Mouse (Mus musculus) skeletal muscle tissue, adult 2 months (tissue): ENCODE data around the gene Pbx4.
A peak's percentile ranks its signal among the peaks of the same experiment; 100 is the strongest.

ENCODE experiments used
- DNase-seq: peaks from one replicate; pipeline ENCODE4 v3.0.0-alpha.2; 2012; ENCODE audit warnings: low read depth, low spot score

The Pbx4 gene

DNA sequence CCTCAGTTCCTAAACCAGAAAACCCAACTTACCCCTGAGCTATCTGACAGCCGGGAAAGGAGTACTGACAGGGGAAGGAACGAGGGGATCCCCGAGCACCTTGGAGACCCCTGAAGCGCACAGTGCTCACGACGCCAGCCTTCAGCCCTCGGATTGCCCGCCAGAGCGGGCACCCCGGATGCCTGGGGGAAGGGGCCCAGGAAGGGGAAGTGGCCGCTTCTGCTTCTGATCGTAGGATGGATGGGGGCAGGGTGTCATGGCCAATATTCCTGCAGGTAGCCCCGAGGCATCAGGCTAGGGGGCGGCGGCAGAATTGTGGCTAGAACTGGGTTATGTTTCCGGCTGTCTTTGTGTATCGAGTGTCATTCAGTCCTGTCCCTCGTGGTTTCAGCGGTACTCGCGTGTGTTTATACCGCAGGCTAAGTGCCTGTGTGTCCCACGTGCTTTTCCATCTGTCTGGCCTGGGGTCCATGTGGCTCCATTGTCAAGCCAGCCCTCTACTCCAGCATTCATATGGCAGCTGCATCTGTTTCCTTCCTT, 23.4 kb upstream of the Pbx4 start:
- DNase-seq: no peak

DNA sequence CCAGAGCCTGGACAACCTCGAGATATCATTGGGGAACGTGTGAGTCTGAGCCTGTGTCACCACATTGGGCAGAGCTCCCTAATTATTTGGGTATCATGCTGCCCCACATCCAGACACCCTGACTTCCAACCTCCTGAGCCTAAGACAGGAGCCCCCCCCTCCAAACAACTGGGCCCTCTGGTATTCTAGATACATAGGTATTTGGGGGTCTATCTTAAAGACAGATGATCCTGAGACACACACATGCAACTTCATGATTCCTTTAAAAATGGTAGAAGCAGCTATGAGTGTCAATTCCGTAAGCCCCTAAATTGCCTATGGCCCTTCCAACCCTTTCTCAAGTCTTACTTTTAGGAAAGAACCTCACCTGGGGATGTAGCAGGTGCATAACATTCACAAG, 22.5 kb upstream of the Pbx4 start:
- no peak for DNase-seq

DNA sequence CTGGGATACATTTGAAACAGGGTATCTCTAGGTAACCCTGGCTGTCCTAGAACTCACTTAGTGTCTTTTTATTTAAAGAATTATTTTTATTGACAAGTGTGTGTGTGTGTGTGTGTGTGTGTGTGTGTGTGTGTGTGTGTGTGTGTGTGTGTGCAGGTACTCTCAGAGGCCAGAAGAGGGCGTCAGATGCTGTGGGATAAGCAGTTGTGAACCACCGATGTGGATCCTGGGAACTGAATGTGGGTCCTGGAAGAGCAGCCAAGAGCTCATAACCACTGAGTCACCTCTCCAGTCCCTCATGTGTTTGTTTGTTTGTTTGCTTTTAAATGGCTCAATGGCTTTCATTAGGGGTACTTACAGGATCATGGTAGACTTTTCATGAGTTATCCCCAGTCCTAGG, 17.4 kb upstream of the Pbx4 start:
- no peak for DNase-seq

DNA sequence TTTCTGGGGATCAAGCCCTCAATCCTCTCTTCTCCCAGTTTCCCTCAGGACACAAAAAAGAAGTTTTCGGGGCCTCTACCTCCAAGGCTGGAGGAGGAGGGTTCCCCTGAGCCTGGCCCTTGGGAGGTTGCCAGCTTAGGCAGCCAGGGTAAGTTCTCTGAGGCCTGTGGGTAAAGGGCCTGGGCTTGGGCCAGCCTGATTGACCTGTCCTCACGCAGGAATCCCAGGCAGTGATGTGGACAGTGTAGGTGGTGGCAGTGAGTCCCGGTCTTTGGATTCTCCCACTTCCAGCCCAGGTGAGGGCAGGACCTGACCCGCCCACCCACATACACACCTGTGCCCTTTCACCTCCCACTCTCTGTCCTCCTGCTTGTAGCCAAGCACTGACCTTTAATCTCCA, 16.9 kb upstream of the Pbx4 start:
- DNase-seq: no peak

DNA sequence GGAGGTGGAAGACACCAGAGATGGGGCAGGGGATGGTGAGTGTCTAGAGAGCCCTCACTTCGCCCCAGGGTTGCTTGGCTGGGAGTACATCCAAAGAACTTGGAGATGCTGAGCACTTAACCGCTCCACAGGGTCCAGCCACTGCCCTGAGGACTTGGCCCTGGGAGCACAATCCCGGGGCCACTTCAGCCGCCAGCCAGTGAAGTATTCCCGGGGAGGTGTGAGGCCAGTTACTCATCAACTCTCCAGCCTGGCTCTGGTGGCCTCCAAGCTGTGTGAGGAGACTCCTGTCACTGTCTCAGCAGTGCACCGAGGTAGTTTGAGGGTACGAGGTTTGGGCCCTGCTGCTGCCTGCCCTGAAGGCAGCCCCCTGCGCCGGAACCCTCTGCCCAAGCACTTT, 11.8 kb upstream of the Pbx4 start:
- DNase-seq: no peak

DNA sequence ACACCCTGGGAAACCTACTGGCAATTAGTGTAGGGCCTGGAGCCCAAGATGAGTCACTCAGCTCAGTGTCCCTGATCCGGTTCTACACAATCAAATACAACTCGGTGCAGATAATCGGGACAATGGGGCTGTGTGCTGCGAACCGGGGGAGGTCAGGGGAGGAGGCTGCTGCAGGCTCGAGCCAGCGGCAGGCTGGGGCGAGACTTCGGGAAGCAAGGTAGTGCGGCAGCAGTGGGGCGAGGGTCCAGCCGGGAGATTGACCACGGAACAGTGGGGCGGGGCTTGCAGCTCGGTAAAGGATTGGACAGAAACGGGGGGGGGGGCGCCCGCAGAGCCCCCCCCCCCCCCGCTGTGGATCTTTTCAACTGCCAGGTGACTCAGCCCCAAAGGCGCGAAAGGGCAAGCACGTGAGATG, 10.3 kb upstream of the Pbx4 start:
- no peak for DNase-seq

DNA sequence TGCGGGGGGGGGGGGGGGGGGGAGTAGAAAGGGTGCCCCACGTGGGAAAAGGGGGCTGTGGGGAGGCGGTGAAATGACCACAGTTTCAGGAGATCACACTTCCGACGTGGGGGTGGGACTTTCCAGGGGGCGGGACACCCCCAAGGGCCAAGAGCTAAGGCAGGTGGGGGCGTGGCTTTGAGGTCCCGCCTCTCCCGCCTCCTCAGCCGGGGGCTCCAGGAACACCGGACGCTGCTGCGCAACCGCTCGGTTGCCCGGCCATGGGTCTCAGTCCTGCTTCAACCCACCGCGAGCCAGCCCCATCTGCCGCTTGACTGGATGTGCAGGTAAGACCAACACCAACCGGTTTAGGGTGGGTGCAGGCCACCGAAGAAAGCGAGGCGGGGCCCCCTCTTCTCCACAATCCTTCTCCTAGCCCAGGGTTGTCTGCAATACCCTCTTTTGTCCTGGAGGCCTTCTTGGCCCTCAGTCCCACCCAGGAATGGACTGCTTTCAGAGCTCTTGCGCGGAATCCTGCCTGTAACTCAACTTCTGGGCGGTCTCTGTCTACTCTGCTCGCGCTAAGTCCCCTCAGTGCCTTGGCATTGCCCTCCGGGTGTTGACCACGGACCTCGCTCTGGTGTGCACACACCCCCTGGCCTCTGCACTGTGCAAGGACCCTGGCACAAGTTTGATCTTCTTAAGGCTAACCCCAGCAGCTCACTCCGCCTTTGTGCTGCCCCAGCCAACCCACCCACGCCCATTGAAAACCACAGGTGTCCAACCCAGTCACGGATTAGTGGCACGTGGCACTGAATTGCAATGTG, 9.7 kb upstream of the Pbx4 start, which contains the start of gene Lpar2:
Gene Lpar2 (plus strand): TSS at position 44 of the 806 bp plus-strand sequence.
- no peak for DNase-seq

DNA sequence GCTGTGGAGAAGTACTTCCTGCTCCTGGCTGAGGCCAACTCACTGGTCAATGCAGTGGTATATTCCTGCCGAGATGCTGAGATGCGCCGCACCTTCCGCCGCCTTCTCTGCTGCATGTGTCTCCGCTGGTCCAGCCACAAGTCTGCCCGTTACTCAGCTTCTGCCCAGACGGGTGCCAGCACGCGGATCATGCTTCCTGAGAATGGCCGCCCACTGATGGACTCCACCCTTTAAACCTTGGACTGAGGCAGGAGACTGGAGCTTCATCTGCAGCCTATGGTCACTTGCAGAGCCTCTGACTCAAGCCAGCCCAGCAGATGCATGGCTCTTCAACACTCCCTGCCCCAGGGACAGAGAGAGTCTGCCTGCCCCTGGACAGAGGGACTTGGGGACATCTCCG, 5.9 kb upstream of the Pbx4 start:
- no peak for DNase-seq

DNA sequence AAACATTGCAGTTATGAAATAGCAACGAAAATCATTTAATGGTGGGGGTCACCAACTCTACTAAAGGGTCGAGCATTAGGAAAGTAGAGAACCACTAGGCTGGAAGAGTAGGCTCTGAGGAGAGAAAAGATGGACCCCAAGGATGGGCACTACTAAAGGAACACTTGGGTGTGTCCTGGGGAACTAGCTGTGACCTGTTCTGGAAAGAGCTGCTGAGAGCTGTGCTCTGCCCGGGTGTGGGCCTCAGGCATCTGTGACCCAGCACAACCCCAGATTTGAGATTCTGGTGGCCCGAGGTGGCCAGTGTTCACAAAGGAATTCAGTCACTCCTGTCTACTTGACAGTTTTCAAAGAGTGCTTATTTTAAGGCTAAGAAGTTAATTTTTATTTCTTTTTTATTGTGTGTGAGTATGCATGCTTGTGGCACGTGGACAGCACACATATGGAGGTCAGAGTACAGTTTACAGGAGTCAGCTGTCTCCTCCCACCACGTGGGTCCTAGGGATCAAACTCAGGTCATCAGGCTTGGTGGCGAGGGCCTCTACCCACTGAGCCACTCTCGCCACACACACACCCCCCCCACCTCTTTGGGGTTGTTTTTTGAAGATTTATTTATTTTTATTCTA, 4.9 kb downstream of the Pbx4 start:
- DNase-seq: no peak

GRCm38 (mm10) chr8:69847167-69848065, 15.1 kb downstream of the Pbx4 start:
- DNase-seq: no peak

- DNase-seq: no peak
Observed at GRCm38 (mm10) chr8:69848951-69849350, 16.7 kb downstream of the Pbx4 start.

GRCm38 (mm10) chr8:69849899-69850298, 17.6 kb downstream of the Pbx4 start:
- no peak for DNase-seq

- DNase-seq: no peak
Observed at GRCm38 (mm10) chr8:69850926-69851506, 18.7 kb downstream of the Pbx4 start.

DNA sequence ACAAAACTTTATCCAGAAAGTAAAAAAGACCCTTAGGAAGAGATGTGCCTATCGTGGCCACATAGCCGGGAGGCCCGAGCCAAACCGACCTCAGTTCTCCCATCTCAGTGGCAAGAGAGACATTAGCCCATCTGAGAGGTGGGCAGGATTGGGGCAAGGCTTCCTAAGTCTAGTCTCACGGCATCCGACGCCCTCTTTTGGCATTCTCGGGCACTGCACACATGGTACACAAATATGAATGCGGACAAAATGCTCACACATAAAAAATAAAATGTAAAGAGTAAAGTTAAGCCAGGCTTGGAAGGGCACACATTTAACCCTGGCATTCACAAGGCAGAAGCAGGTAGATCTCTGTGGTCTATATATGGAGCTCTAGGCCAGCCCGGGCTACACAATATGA, 21.6 kb downstream of the Pbx4 start:
- no peak for DNase-seq

GRCm38 (mm10) chr8:69860807-69861206, 28.5 kb downstream of the Pbx4 start:
- DNase-seq: no peak

GRCm38 (mm10) chr8:69861251-69861650, 29.0 kb downstream of the Pbx4 start:
- no peak for DNase-seq

DNA sequence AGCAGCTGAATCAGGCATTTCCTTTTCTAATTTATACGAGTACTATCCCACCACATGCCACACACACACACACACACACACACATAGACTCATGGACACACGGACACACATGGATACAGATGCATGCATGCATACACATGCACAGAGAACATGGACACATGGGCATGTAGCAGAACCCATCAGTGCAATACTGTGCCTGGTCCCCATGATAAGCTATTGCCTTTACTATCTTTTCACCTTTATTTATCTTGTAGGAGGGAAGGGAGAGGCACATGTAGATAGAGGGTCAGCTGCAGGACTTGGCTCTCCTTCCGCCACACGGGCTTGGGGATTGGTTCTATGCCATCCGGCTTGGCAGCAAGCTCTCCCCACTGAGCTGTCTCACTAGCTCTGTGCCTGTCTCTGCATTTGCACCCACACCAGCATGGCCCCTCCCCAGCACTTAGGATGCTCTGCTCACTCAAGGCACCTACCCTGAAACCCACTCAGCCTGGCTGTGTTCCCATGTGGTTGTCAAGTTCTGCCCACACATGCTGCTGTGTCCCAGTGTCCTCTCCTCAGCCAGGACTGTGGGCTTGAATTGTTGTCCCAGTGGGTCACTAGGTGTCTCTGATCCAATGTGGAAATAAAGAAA, 31.2 kb downstream of the Pbx4 start:
- no peak for DNase-seq

DNA sequence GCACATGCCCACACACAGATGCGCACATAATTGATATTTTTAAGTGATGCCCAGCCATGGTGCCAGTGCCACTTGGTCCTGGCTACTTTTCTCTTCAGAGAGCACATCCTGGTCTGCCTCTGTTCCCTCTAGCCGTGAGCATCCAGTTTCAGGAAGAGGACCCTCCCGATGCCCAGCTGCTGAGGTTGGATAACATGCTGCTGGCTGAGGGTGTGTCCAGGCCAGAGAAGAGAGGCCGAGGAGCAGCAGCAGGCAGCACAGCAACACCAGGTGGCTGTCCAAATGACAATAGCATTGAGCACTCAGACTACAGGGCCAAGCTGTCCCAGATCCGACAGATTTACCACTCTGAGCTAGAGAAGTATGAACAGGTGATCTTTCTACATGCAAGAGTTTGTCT, 31.9 kb downstream of the Pbx4 start:
- DNase-seq: no peak

DNA sequence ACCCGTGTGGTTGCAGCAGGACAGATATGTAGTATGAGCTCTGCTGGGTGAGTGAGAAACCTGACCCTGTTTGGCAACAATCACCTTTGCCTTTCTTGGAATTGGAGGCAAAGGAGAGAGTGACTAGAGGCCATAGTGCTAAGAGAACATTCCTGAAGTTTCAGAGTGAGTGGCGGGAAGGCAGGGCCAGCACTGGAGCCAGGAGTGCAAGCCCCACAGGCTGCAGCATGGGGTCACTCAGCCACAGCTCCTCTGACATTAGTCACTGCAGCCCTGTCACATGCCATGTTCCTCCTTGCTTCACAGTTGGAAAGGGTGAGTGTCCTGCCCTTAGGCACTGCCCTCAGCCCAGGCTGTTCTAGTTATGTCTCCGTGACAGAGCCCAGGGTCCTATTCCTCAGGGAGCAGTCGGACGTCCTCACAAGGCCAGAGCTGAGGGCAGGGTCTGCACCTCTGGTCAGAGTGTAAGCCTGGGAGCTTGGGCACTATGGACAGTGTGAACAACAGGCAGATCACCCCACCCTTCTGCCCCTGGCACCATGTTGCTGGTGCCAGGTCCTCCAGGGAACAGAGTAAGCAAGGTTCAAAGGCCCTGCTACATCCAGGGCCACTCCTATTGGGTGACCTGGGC, 35.5 kb downstream of the Pbx4 start:
- DNase-seq: peak; percentile 44

DNA sequence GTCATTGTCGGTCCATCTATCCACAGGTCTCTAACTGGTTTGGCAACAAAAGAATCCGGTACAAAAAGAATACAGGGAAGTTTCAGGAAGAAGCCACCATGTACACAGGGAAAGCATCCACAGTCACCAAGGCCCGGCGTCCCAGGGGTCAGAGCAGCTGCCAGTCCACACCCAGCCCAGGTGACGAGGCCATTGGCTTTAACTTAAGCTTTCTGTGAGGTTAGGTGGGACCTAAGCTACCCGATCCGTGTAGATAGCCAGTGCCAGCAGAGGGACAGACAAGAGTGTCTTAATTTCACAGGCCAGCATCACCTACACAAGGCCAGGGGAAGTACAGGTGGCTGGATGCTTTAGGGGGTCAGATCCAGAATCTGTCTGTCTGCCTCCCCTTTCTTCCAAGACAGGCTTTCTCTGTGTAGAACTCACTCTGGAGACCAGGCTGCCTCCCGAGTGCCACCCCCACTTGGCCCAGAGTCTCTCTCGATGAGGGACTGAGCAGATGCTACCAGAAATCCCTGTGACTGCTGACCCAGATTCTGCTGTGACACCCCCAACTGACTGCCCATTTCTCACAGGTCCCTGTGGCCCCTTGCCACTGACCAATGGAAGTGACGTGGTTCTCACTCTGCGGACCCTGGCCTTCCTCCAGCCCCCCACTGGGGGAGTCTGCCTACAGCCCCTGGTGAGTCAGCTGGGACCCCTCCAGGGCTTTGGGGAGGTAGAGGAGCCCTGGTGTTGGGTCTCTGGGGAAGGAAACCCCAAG, 37.9 kb downstream of the Pbx4 start:
- no peak for DNase-seq
